Mouse (Mus musculus) hindbrain, embryonic 14.5 days (tissue): Measurements from ENCODE around the gene Fam129c. TPM values are rescaled to one million over a fixed set of nuclear protein-coding genes. Genes with fewer than 3 reads are reported as not detected.

ENCODE experiments used
- ATAC-seq: fragments of 200-750 bp; cut with Nextera tagmentation; 2 replicates; pipeline ENCODE4 v1.8.0; 2017; ENCODE audit warnings: moderate number of reproducible peaks, mild to moderate bottlenecking, moderate TSS enrichment, moderate library complexity; ENCODE audit not compliant: low FRiP score
- DNase-seq: peaks from one replicate; pipeline ENCODE4 v3.0.0-alpha.2; 2015; ENCODE audit warnings: low spot score
- H3K27ac ChIP-seq: fragments of 300-500 bp; sonication (generic); 2 replicates; pipeline ENCODE4 v1.5.1; 2014; ENCODE audit warnings: mild to moderate bottlenecking, moderate library complexity
- H3K27me3 ChIP-seq: fragments of 300-500 bp; sonication (generic); 2 replicates; pipeline ENCODE4 v1.6.1; 2014; ENCODE audit warnings: mild to moderate bottlenecking, low read length, mixed read lengths; ENCODE audit not compliant: control insufficient read depth, insufficient read depth
- H3K36me3 ChIP-seq: fragments of 300-500 bp; sonication (generic); replicated peaks from 2 replicates; pipeline ENCODE4 v1.6.1; 2014; ENCODE audit not compliant: control insufficient read depth, insufficient read depth
- H3K4me1 ChIP-seq: fragments of 300-500 bp; sonication (generic); replicated peaks from 2 replicates; pipeline ENCODE4 v1.6.1; 2014; ENCODE audit warnings: antibody characterized with exemption, low read length, mixed read lengths; ENCODE audit not compliant: control insufficient read depth, insufficient read depth
- H3K4me2 ChIP-seq: fragments of 300-500 bp; sonication (generic); replicated peaks from 2 replicates; pipeline ENCODE4 v1.6.1; 2014; ENCODE audit warnings: mild to moderate bottlenecking, moderate library complexity
- H3K4me3 ChIP-seq: fragments of 300-500 bp; sonication (generic); replicated peaks from 2 replicates; pipeline ENCODE4 v1.5.1; 2014; ENCODE audit warnings: mild to moderate bottlenecking, low read length
- H3K9ac ChIP-seq: fragments of 300-500 bp; sonication (generic); 2 replicates; pipeline ENCODE4 v1.6.1; 2014
- H3K9me3 ChIP-seq: fragments of 300-500 bp; sonication (generic); 2 replicates; pipeline ENCODE4 v1.6.1; 2016; ENCODE audit warnings: low read length; ENCODE audit not compliant: control insufficient read depth
- WGBS: fragments of 180-500 bp; shearing (Covaris S2); extraction: QIAGEN DNeasy Blood & Tissue Kit; methylation state at CpG from one replicate; pipeline ENCODE4 v1.1.7; 2014; 5-methylcytosine and 5-hydroxymethylcytosine counted together
- polyA plus RNA-seq: library from polyadenylated mRNA; unstranded; fragments of >200 nt; fragmentation: Nextera tagmentation; extraction: Ambion mirVana; gene quantifications from 2 replicates; pipeline ENCODE4 v1.2.1, GENCODE M21; 2014

Gene Fam129c
- polyA plus RNA-seq, 1 experiment from 2014 or later: 5.2 TPM

- peaks cover 7% of the 10 kb centered on the region; the same call in 1 of the 2 replicates for H3K27me3 ChIP-seq
- WGBS: under 1% methylated on average over 41 of the region's 41 CpGs
- H3K4me3 ChIP-seq: peak overlapping the region; percentile 51
- H3K27ac ChIP-seq: peak overlapping the region; percentile 83
- H3K36me3 ChIP-seq: no peaks in the 10 kb centered on the region
- H3K4me2 ChIP-seq: peak overlapping the region; percentile 89
- peaks cover 25% of the 10 kb centered on the region for H3K4me1 ChIP-seq
- no peaks in the 10 kb centered on the region for H3K9me3 ChIP-seq
- ATAC-seq (peak; percentile 88), DNase-seq (peak; percentile 91)
- H3K9ac ChIP-seq: peak overlapping the region; percentile 80
Observed at GRCm38 (mm10) chr8:71570291-71570954, 27.0 kb upstream of the Fam129c start.

GRCm38 (mm10) chr8:71572077-71572476, 25.4 kb upstream of the Fam129c start:
- WGBS: 83% methylated on average over 2 of the region's 2 CpGs
- Histone ChIP-seq H3K9ac (peak overlapping the region; percentile 80), H3K9me3 (no peaks in the 10 kb centered on the region), H3K4me2 (peak overlapping the region; percentile 89), H3K27ac (peak overlapping the region; percentile 55), H3K4me3 (peak overlapping the region; percentile 51; the same call in 1 of the 2 replicates), H3K36me3 (no peaks in the 10 kb centered on the region), H3K27me3 (peaks cover 6% of the 10 kb centered on the region; the same call in 1 of the 2 replicates), H3K4me1 (peaks cover 25% of the 10 kb centered on the region)
- no peak for ATAC-seq
- DNase-seq: no peak

- Histone ChIP-seq H3K4me1 (peaks cover 25% of the 10 kb centered on the region), H3K9me3 (no peaks in the 10 kb centered on the region), H3K4me2 (peak overlapping the region; percentile 25), H3K9ac (0 out of 2 replicates have a peak overlapping the region, but pooled peaks have one; percentile 20), H3K4me3 (no peak overlapping the region), H3K27me3 (no peaks in the 10 kb centered on the region), H3K36me3 (no peaks in the 10 kb centered on the region), H3K27ac (peak overlapping the region; percentile 61)
- DNase-seq (peak; percentile 72), ATAC-seq (no peak)
- 70% methylated on average over 9 of the region's 9 CpGs for WGBS
Observed at GRCm38 (mm10) chr8:71572847-71573633, 24.4 kb upstream of the Fam129c start.

GRCm38 (mm10) chr8:71574426-71574825, 23.0 kb upstream of the Fam129c start:
- Histone ChIP-seq H3K4me1 (peaks cover 25% of the 10 kb centered on the region), H3K27me3 (no peaks in the 10 kb centered on the region), H3K27ac (no peak overlapping the region), H3K9me3 (no peaks in the 10 kb centered on the region), H3K4me3 (no peak overlapping the region), H3K36me3 (no peaks in the 10 kb centered on the region), H3K4me2 (no peak overlapping the region), H3K9ac (no peak overlapping the region)
- no peak for ATAC-seq
- DNase-seq: no peak
- WGBS: 72% methylated on average over 7 of the region's 7 CpGs

GRCm38 (mm10) chr8:71575020-71575419, 22.4 kb upstream of the Fam129c start:
- Histone ChIP-seq H3K27ac (no peak overlapping the region), H3K36me3 (no peaks in the 10 kb centered on the region), H3K4me2 (no peak overlapping the region), H3K9ac (no peak overlapping the region), H3K27me3 (no peaks in the 10 kb centered on the region), H3K4me3 (no peak overlapping the region), H3K9me3 (no peaks in the 10 kb centered on the region), H3K4me1 (peaks cover 25% of the 10 kb centered on the region)
- DNase-seq (no peak), ATAC-seq (no peak)
- WGBS: 87% methylated on average over 1 of the region's 1 CpGs

GRCm38 (mm10) chr8:71577856-71578387, 19.5 kb upstream of the Fam129c start:
- Histone ChIP-seq H3K27me3 (no peaks in the 10 kb centered on the region), H3K36me3 (peaks cover 23% of the 10 kb centered on the region), H3K27ac (no peak overlapping the region), H3K4me1 (peaks cover 4% of the 10 kb centered on the region; the same call in 1 of the 2 replicates), H3K9me3 (no peaks in the 10 kb centered on the region), H3K4me3 (no peak overlapping the region), H3K9ac (no peak overlapping the region), H3K4me2 (no peak overlapping the region)
- 67% methylated on average over 4 of the region's 4 CpGs for WGBS
- DNase-seq (no peak), ATAC-seq (no peak)

GRCm38 (mm10) chr8:71579009-71579408, 18.4 kb upstream of the Fam129c start:
- no peak for ATAC-seq
- H3K36me3 ChIP-seq: peaks cover 27% of the 10 kb centered on the region
- H3K4me3 ChIP-seq: no peak overlapping the region
- WGBS: 74% methylated on average over 1 of the region's 1 CpGs
- no peak overlapping the region for H3K4me2 ChIP-seq
- H3K27ac ChIP-seq: no peak overlapping the region
- H3K27me3 ChIP-seq: no peaks in the 10 kb centered on the region
- no peaks in the 10 kb centered on the region for H3K9me3 ChIP-seq
- H3K9ac ChIP-seq: no peak overlapping the region
- H3K4me1 ChIP-seq: no peaks in the 10 kb centered on the region
- no peak for DNase-seq

- no peak overlapping the region for H3K9ac ChIP-seq
- ATAC-seq (no peak), DNase-seq (no peak)
Observed at GRCm38 (mm10) chr8:71579476-71579875, 18.0 kb upstream of the Fam129c start.

GRCm38 (mm10) chr8:71580201-71580600, 17.2 kb upstream of the Fam129c start:
- no peak overlapping the region for H3K27ac ChIP-seq
- no peaks in the 10 kb centered on the region for H3K9me3 ChIP-seq
- no peak overlapping the region for H3K4me3 ChIP-seq
- DNase-seq (no peak), ATAC-seq (peak; percentile 47; the same call in 1 of the 2 replicates)
- H3K4me1 ChIP-seq: no peaks in the 10 kb centered on the region
- H3K27me3 ChIP-seq: no peaks in the 10 kb centered on the region
- H3K9ac ChIP-seq: no peak overlapping the region
- peaks cover 39% of the 10 kb centered on the region for H3K36me3 ChIP-seq
- WGBS: 25% methylated on average over 9 of the region's 9 CpGs
- H3K4me2 ChIP-seq: no peak overlapping the region

More at GRCm38 (mm10) chr8:71579476-71579875, 18.0 kb upstream of the Fam129c start:
- no peak overlapping the region for H3K27ac ChIP-seq
- peaks cover 32% of the 10 kb centered on the region for H3K36me3 ChIP-seq
- WGBS: 78% methylated on average over 14 of the region's 14 CpGs
- H3K4me3 ChIP-seq: no peak overlapping the region
- H3K4me2 ChIP-seq: no peak overlapping the region
- H3K27me3 ChIP-seq: no peaks in the 10 kb centered on the region
- no peaks in the 10 kb centered on the region for H3K9me3 ChIP-seq
- H3K4me1 ChIP-seq: no peaks in the 10 kb centered on the region
